Mouse (Mus musculus): ENCODE results near the gene Mapkbp1.

Mapkbp1 gene

GRCm38 (mm10) chr2:120008672-120009071, 36.2 kb downstream of the Mapkbp1 start:
- DNase-seq (ENCODE audit: low spot score), result no peak

GRCm38 (mm10) chr2:120011462-120012200, 39.1 kb downstream of the Mapkbp1 start:
- peak; percentile 32 for DNase-seq (ENCODE audit: low spot score)

GRCm38 (mm10) chr2:120012924-120013323, 40.4 kb downstream of the Mapkbp1 start:
- no peak for DNase-seq (ENCODE audit: low spot score)

DNA sequence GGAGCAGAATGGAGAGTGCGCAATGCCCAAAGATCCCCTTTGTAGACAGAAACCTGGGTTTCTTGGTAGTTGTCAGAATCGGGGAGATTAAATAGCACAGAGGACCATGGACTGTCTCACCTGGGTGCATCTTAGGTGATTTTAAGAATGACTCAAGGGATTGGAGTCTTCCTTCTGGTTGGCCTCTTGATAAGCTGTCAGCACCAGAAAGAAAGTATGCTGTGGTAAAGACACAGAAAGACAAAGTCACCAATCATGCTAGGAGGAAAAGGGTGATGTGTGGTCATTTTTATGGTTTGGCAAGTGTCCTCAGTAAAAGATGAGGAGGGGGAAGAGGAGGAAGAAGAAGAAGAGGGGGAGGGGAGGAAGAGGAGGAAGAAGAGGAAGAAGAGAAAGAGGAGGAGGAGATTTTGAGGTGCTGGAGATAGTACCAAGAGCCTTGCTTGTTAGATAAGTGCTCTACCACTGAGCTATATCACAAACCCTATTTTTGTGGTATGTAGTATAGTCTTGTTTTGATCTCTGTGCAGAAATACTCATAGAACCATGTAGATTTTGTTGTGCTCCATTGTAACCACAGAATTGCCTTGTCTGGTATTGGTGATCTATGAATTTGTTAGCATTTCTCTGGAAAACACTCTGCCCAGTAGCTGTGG, 41.5 kb downstream of the Mapkbp1 start:
- no peak for DNase-seq (ENCODE audit: low spot score)

DNA sequence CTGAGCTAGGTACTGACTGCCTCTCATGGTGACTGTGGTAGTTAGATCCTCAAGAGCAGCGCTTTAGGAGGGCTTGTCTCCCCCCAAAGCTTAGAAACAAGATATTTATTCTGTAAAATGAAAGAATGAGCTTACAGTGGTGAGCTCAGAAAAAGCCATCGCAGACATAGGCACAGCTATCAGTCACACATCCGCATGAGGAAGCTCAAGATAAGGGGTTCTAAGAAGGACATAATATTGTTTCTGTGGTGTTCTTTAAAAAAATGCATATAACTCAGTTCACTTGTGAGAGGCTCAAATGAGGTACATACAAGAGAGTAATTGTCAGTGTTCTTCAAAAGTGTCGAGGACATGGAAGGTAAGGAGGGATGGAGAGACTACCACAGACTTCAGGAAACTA, 43.4 kb downstream of the Mapkbp1 start:
- no peak for DNase-seq (ENCODE audit: low spot score)

DNA sequence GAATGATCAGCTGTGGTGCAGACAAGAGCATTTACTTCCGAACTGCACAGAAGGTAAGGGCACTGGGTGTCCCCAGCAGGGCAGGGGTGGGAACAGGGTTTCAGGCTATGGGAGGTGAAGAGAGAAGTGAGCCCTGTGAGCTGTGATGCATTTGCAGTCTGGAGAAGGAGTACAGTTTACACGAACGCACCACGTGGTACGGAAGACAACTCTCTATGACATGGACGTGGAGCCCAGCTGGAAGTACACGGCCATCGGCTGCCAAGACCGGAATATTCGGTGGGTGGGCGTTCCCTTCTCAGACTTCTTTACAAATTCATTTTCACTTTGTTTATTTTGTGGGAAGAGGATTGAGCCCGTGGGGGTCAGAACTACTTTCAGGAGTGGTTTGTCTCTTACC, 45.1 kb downstream of the Mapkbp1 start:
- DNase-seq (ENCODE audit: low spot score), result no peak

GRCm38 (mm10) chr2:120024337-120024736, 51.8 kb downstream of the Mapkbp1 start:
- no peak for DNase-seq (ENCODE audit: low spot score)

DNA sequence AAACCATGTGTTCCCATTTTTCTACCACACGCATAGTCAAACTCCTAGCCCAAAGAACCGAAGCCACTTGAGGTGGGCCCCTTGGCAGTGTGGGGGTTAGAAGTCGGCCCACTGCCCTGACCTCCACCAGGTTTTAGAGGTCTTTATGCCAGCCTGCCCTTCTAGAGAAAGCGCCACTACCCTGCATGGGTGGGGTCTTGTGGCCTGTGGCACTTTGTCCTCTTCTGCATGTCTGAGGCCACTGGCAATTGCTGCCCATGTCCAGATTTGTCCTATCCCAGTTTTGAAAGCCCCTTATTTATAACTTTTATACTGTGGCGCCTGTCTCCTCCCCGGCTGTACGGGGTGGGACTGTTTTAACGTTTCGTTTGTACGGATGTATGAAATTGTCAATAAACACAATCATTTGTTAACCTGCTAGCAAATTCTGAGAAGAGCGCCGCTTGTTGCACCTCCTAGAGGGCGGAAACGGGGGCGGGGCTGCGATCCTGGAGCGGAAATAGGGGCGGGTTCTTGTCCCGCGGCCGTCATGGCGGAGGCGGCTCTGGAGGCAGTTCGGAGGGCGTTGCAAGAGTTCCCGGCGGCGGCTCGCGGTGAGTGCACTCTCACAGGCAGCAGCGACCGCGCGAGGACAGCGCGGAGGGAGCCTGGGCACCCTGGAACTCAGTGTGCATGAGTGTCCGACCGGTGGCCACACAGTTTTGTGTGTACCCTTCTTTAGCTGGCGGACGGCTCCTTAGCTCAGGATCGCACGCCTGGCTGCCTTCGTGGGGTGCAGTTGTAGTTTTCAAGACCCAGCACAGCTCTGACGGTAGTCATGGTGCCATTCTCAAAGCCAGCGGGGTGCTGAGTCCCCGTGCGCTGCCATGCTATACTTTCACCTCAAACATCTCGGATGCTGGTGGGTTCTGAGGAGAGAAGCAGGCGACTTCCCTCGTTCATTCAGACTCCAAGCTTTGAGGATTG, 54.8 kb downstream of the Mapkbp1 start, which contains the start of the genes Jmjd7 and Gm28042:
TSS of gene Jmjd7 (plus strand) at position 500 of the 966 bp plus-strand sequence.
TSS of gene Gm28042 (plus strand) at position 510 of the 966 bp plus-strand sequence.
- peak; percentile 72 for DNase-seq (ENCODE audit: low spot score)

- no peak for DNase-seq (ENCODE audit: low spot score)
These were observed 55.4 kb downstream of the Mapkbp1 start for GRCm38 (mm10) chr2:120027950-120028331.

DNA sequence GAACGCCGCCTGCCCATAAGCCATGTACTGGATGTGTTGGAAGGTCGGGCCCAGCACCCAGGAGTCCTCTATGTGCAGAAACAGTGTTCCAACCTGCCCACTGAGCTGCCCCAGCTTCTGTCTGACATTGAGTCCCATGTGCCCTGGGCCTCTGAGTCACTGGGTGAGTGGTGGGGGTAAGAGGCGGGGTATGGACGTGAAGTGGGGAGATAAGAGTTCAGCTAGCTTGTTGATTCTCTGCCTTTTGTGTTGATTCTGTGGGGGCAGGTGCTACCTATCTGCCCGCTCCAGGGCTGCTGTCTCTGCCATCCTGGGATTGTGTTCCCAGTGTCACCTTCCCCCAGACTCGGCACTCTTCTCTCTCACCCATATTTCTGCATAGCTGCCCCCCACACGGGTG, 57.9 kb downstream of the Mapkbp1 start:
- DNase-seq (ENCODE audit: low spot score), result no peak

DNA sequence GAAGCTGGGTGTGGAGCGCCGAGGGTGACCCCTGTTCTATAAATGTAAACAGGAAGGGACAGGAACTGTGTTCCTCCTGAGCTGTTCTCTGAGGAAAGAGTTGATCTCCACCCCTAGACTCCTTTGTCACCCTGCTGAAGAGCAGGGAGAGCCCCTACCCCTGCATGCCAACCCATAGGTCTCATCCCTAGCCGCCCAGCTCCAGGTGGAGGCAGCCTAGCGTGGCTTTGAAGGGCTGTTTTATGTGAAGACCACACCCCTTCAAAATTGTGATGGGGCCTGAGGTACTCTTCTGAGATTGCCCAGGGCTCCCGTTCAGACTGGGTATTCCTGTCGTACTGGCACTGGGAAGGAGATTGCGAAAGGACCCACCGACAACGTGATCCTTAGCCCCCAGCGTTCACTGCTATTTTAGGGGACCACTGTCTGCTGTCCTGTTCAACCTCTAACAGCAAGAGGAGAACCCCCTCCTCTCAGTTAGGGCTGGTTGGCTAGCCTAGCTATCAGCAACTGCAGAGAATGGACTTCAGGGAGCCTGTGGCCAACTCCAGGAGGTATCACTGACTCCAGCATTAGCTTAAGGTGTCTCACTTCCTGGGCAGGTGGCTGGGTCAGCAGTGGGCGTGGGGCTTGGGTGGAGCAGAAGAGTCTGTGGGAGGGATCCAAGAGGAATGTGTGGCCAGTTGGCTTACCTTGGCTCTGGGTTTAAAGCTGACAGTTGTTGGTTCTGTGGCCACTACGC, 60.4 kb downstream of the Mapkbp1 start, which contains the start of gene Pla2g4b:
TSS of gene Pla2g4b (plus strand) at position 692 of the 742 bp plus-strand sequence.
- DNase-seq (ENCODE audit: low spot score), result no peak

DNA sequence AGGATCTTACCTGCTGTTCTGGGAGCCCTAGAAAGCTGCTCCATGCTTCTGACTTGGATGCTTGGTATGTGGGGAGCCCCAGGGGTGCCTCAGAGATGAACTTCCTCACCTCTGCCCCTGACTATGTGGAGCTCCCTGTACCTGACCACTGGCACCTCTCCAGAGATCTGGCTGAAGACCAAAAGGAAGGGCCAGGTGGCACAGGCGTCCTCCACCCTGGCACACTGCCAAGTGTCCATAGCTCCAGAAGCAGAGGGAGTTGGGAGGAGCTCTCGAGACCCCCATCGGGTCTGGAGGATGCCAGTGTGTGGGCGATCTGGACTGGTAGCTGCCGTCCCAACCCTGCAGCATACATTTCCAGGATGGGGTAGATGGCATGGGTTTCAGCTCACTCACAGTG, 61.2 kb downstream of the Mapkbp1 start:
- DNase-seq (ENCODE audit: low spot score), result no peak

DNA sequence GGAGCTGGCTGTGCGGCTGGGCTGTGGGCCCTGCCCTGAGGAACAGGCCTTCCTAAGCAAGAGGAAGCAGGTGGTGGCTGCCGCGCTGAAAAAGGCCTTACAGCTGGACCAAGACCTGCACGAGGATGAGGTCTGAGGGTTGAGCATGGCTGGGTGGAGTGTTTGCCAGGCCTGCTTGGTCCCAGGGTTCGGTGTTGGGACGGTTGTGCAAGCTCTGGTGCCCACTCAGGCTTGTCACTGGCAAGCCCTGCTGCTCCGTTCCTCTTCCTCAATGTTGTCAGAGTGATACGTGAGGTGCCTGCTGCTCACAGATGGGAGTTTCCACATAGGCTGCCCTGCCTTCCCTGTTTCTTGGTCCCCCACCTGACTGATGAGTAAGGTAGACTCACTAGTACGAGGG, 65.2 kb downstream of the Mapkbp1 start:
- no peak for DNase-seq (ENCODE audit: low spot score)

DNA sequence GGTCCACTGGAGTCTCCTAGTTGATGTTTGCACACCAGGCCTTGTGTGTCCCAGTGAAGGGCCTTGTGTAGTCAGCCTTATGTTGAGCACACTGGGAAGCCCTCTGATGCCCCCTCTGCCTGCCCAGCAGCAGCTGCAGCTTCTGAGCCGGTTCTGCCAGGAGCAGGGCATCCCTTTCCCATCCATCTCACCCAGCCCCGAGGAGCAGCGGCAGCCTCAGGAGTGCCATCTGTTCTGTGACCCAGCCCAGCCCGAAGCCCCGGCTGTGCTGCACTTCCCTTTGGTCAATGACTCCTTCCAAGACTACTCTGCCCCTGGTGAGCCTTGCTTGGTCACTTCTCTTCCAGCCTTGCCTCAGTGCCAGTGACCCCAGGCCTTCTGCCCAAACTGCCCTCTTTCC, 68.5 kb downstream of the Mapkbp1 start:
- DNase-seq (ENCODE audit: low spot score), result no peak

DNA sequence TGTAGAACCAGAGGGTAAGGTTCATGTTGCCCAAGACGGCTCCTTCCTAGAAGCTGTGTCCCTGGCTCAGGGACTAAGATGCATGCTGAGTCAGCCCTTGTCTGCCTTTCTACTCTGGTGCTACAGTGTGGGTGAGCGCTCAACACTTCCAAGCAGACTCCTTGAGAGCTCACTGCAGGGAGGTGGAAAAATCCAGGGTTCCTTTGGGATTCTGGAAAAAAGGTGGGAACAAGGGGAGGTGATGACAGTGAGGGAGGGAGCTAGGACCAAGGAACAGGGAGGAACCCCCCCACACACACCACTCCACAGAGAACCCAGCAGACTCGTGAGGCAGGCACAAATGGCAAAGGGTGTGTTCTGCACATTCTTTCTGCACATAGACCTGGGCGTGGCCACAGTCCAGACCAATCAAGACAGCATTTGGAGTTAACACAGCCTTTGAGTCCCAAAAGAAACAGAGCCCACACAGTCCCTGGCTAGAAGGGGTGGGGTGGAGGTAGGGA, 71.7 kb downstream of the Mapkbp1 start:
- DNase-seq (ENCODE audit: low spot score), result no peak

GRCm38 (mm10) chr2:120044676-120045075, 72.2 kb downstream of the Mapkbp1 start:
- DNase-seq (ENCODE audit: low spot score), result no peak

DNA sequence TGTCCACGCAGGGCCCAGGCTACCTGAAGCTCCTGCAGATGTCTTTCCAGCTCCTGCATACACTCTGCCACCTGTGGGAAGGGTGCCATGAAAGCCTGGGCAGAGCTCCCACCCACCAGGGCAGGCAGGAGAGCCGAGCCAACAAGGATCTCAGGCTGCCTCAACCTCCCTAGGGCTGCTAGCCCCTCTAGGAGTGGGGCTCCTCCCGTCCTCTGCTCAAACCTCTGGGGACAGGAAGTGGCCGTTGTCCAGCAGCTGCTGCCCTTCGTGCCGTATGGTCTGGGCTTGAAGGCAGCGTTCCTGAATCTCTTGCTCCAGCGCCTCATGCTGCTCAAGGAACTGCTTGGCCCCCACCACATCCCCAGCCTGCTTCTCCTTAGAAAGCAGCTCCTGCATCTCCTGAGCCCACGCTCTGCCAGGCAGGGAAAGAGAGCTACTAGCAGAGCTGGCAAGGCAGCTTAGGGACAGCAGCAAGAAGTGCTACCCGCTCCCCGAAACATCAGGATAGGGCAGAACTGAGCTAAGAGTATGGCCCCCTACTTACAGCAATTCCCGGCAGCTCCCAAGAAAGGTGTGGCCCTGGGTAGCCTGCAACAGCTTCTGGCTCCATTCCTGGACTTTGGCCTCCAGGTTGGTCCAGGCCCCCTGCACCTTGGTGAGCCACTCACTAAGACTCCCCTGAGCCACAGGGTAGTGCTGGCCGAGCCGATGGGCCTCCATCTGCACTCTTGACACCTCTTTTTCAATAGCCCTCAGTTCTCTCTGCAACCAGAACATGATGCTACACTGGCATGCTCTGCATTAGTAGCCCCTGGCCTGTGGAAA, 74.2 kb downstream of the Mapkbp1 start:
- DNase-seq (ENCODE audit: low spot score), result no peak

GRCm38 (mm10) chr2:120048173-120048572, 75.7 kb downstream of the Mapkbp1 start:
- no peak for DNase-seq (ENCODE audit: low spot score)

DNA sequence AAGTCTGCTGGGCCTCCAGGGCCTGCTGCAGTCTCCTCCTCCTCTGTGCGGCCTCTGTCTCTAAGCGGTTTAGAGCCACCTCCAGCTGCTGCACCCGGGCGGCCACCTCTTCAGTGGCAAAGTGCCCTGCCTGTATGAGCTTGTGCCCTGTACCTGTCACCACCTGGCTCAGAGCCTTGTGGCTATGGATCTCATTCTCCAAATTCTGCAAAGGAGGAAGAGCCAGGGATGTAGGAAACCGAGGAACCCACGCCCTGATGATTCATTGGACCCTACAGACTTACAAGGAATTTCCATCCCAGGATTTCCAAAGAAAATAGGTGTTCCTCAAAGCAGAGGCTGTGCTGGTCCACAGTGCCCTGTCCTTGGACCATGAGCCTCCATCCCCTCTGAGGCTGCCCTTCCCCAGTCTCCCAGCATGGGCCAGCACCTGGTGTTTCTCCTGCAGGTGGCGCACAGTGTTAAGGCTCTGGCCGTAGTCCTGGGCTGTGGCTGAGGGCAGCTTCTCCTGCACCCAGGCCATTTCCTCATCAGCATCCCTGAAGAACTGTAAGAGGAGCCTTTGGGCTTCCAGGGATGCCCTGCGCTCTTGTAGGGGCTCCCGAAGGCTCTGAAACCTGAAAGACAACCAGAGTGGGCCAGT, 77.3 kb downstream of the Mapkbp1 start:
- DNase-seq (ENCODE audit: low spot score), result no peak

DNA sequence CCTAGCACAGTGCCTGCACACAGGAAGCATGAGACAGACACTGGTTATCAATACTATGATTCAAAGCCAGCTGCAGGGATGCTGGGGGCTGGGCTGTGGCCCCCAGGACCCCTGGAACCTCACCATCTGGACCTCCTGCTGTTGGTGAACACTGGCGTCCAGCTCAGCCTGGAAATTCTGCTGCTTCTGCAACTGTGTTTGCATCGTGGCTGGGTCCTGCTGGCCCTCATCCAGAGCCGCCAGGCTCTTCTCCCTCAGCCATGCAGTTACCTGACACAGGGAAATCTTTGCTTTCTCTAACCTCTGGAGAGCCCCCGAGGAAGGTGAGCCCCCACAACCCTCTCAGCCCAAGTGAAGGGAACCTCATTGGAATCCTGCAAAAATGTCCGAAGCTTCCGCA, 78.9 kb downstream of the Mapkbp1 start:
- DNase-seq (ENCODE audit: low spot score), result no peak
